Mouse (Mus musculus): ENCODE data around the gene Sat2.

The Sat2 gene

GRCm38 (mm10) chr11:69632284-69633089, 10.7 kb downstream of the Sat2 start, which contains the start of gene Fxr2:
Gene Fxr2, plus strand, starts transcription at chr11:69632990.
- DNase-seq (ENCODE audit: low spot score in 2 of 2): peak; percentile 100

- DNase-seq (ENCODE audit: low spot score in 2 of 2): peak in 1 of 2 experiments; percentile 62
Measured at GRCm38 (mm10) chr11:69633128-69633866, 11.5 kb downstream of the Sat2 start.

- no peak for DNase-seq (ENCODE audit: low spot score in 2 of 2)
Measured at GRCm38 (mm10) chr11:69635471-69635870, 13.6 kb downstream of the Sat2 start.

- DNase-seq (ENCODE audit: low spot score in 2 of 2): no peak
Measured at GRCm38 (mm10) chr11:69645860-69646259, 24.0 kb downstream of the Sat2 start.

GRCm38 (mm10) chr11:69653399-69653798, 31.6 kb downstream of the Sat2 start:
- no peak for DNase-seq (ENCODE audit: low spot score in 2 of 2)

GRCm38 (mm10) chr11:69654760-69655159, 32.9 kb downstream of the Sat2 start:
- no peak for DNase-seq (ENCODE audit: low spot score in 2 of 2)

GRCm38 (mm10) chr11:69655264-69656064, 33.6 kb downstream of the Sat2 start, which contains the start of gene Sox15:
Gene Sox15, plus strand, starts transcription at chr11:69655314.
- DNase-seq (ENCODE audit: low spot score in 2 of 2): no peak

GRCm38 (mm10) chr11:69656065-69656455, 34.2 kb downstream of the Sat2 start:
- no peak for DNase-seq (ENCODE audit: low spot score in 2 of 2)

- no peak for DNase-seq (ENCODE audit: low spot score in 2 of 2)
Measured at GRCm38 (mm10) chr11:69656617-69657461, 35.0 kb downstream of the Sat2 start.

GRCm38 (mm10) chr11:69657462-69657881, 35.6 kb downstream of the Sat2 start:
- DNase-seq (ENCODE audit: low spot score in 2 of 2): no peak

- no peak for DNase-seq (ENCODE audit: low spot score in 2 of 2)
Measured at GRCm38 (mm10) chr11:69661221-69661881, 39.5 kb downstream of the Sat2 start.

GRCm38 (mm10) chr11:69662213-69662966, 40.6 kb downstream of the Sat2 start, which contains the start of gene Mpdu1:
Gene Mpdu1, minus strand, starts transcription at chr11:69662642.
- peak; percentile 96 to 98 for DNase-seq (ENCODE audit: low spot score in 2 of 2)

GRCm38 (mm10) chr11:69662967-69663671, 41.3 kb downstream of the Sat2 start:
- DNase-seq (ENCODE audit: low spot score in 2 of 2): no peak

- no peak for DNase-seq (ENCODE audit: low spot score in 2 of 2)
Measured at GRCm38 (mm10) chr11:69663795-69664194, 42.0 kb downstream of the Sat2 start.

GRCm38 (mm10) chr11:69664841-69665240, 43.0 kb downstream of the Sat2 start:
- DNase-seq (ENCODE audit: low spot score in 2 of 2): no peak

GRCm38 (mm10) chr11:69665457-69665960, 43.7 kb downstream of the Sat2 start:
- no peak for DNase-seq (ENCODE audit: low spot score in 2 of 2)

GRCm38 (mm10) chr11:69665961-69666664, 44.3 kb downstream of the Sat2 start, which contains the start of gene Cd68:
Gene Cd68, minus strand, starts transcription at chr11:69666153.
- peak; percentile 73 to 80 for DNase-seq (ENCODE audit: low spot score in 2 of 2)

GRCm38 (mm10) chr11:69666665-69667005, 44.8 kb downstream of the Sat2 start:
- DNase-seq (ENCODE audit: low spot score in 2 of 2): no peak
